Mouse (Mus musculus): ENCODE data around the gene Dnm2.

GRCm38 (mm10) chr9:21463766-21464564 lies 39.3 kb downstream of the Dnm2 start:
- TF ChIP-seq POLR2A (IDR thresholded peaks at IDR 0.05; ENCODE audit: borderline replicate concordance, insufficient read depth, low read length): no peak
- TF ChIP-seq CTCF (IDR thresholded peaks at IDR 0.05; ENCODE audit: borderline replicate concordance, insufficient read depth, low read depth, low read length): no peak
